Mouse (Mus musculus): ENCODE data around the gene Gfer. TPM values are rescaled to one million over a fixed set of nuclear protein-coding genes. Genes with fewer than 3 reads are reported as not detected.
"Not testable (repeated sequence)": the region's sequence is repeated elsewhere in the genome, so short reads cannot be mapped to it uniquely, and the experiment has no call there.

Gfer gene
- total and polyA plus RNA-seq, 3 experiments = 83.0 to 86.8 TPM; not detected in 1

- peak; percentile 95 for TF ChIP-seq HCFC1 (IDR thresholded peaks at IDR 0.05; ENCODE audit: low read depth, low read length)
- no peak for TF ChIP-seq ZC3H11A (IDR thresholded peaks at IDR 0.05; ENCODE audit: low read depth, low read length)
- TF ChIP-seq NELFE (IDR thresholded peaks at IDR 0.05; ENCODE audit: low read depth, low read length) = peak; percentile 100
- TF ChIP-seq MXI1 (IDR thresholded peaks at IDR 0.05; ENCODE audit: low read depth, low read length) = peak; percentile 91
- TF ChIP-seq RAD21 (IDR thresholded peaks at IDR 0.05; ENCODE audit: low read depth, low read length) = no peak
- TF ChIP-seq POLR2A (IDR thresholded peaks at IDR 0.05; ENCODE audit: control insufficient read depth in 1 of 2, insufficient read depth in 1 of 2, low read depth in 1 of 2, low read length in 2 of 2, poor library complexity in 1 of 2) = peak; percentile 77 to 98
- TF ChIP-seq SIN3A (IDR thresholded peaks at IDR 0.05; ENCODE audit: low read length) = peak; percentile 89
- TF ChIP-seq SMC3 (IDR thresholded peaks at IDR 0.05; ENCODE audit: low read depth, low read length) = no peak
- no peak for TF ChIP-seq E2F4 (IDR thresholded peaks at IDR 0.05; ENCODE audit: borderline replicate concordance, low read depth, low read length)
- no peak for TF ChIP-seq RCOR1 (IDR thresholded peaks at IDR 0.05; ENCODE audit: low read depth, low read length)
- no peak for TF ChIP-seq EP300 (IDR thresholded peaks at IDR 0.05; ENCODE audit: low read depth in 1 of 2, low read length in 2 of 2)
These were observed 23.7 kb upstream of the Gfer start (continued) for GRCm38 (mm10) chr17:24719494-24720222.

- H3K36me3 ChIP-seq (ENCODE audit: control insufficient read depth in 1 of 2, insufficient read depth in 2 of 2, low read length in 2 of 2) = peaks cover 5 to 10% of the 10 kb centered on the region in 2 experiments; a peak in 3 of 4 replicates
- H3K9me3 ChIP-seq (replicated peaks; ENCODE audit: insufficient read depth, low read length); H3K4me1 ChIP-seq (ENCODE audit: control insufficient read depth in 1 of 2, insufficient read depth in 2 of 2, low read length in 2 of 2); H3K27me3 ChIP-seq (ENCODE audit: control insufficient read depth in 1 of 2, insufficient read depth in 2 of 2, low read length in 2 of 2); DNase-seq (ENCODE audit: low read depth, low spot score): not testable (repeated sequence)
- H3K4me3 ChIP-seq (ENCODE audit: control insufficient read depth in 1 of 2, insufficient read depth in 1 of 2, low read depth in 2 of 2, low read length in 2 of 2) = peak overlapping the region; percentile 39 to 98
- TF ChIP-seq MYC (IDR thresholded peaks at IDR 0.05; ENCODE audit: low read depth, low read length) (peak; percentile 66; the same call in 1 of the 2 replicates), CHD1 (IDR thresholded peaks at IDR 0.05; ENCODE audit: low read depth, low read length) (peak; percentile 46; the same call in 1 of the 2 replicates)
- H3K79me2 ChIP-seq (ENCODE audit: control insufficient read depth, insufficient read depth, low read length, poor library complexity) = peaks cover 49% of the 10 kb centered on the region
- peak overlapping the region; percentile 6 for H3K27ac ChIP-seq (ENCODE audit: control insufficient read depth, low read depth, low read length)
- peak overlapping the region; percentile 98 for H3K9ac ChIP-seq (ENCODE audit: control insufficient read depth, low read depth, low read length, poor library complexity, severe bottlenecking)
These were observed 23.0 kb upstream of the Gfer start for GRCm38 (mm10) chr17:24718938-24719337.

- no peaks in the 10 kb centered on the region for H3K27me3 ChIP-seq (ENCODE audit: control insufficient read depth in 1 of 2, insufficient read depth in 2 of 2, low read length in 2 of 2)
- H3K27ac ChIP-seq (ENCODE audit: control insufficient read depth, low read depth, low read length) = peak within 1 kb of the TSS; percentile 6
- peak within 1 kb of the TSS; percentile 39 to 98 for H3K4me3 ChIP-seq (ENCODE audit: control insufficient read depth in 1 of 2, insufficient read depth in 1 of 2, low read depth in 2 of 2, low read length in 2 of 2)
- peaks cover 40% of the 10 kb centered on the region for H3K79me2 ChIP-seq (ENCODE audit: control insufficient read depth, insufficient read depth, low read length, poor library complexity)
- H3K9me3 ChIP-seq (replicated peaks; ENCODE audit: insufficient read depth, low read length) = no peaks in the 10 kb centered on the region
- peaks cover 0 to 7% of the 10 kb centered on the region in 2 experiments; a peak in 1 of 4 replicates for H3K4me1 ChIP-seq (ENCODE audit: control insufficient read depth in 1 of 2, insufficient read depth in 2 of 2, low read length in 2 of 2)
- H3K9ac ChIP-seq (ENCODE audit: control insufficient read depth, low read depth, low read length, poor library complexity, severe bottlenecking) = peak within 1 kb of the TSS; percentile 98
- TF ChIP-seq ZMIZ1 (IDR thresholded peaks at IDR 0.05; ENCODE audit: low read depth, low read length) = no peak
- no peak for TF ChIP-seq SMC3 (IDR thresholded peaks at IDR 0.05; ENCODE audit: low read depth, low read length)
- H3K36me3 ChIP-seq (ENCODE audit: control insufficient read depth in 1 of 2, insufficient read depth in 2 of 2, low read length in 2 of 2) = peaks cover 5 to 10% of the 10 kb centered on the region in 2 experiments; a peak in 3 of 4 replicates
- peak; percentile 31 for DNase-seq (ENCODE audit: low read depth, low spot score)
These were observed 22.0 kb upstream of the Gfer start, which contains the start of the genes Rnf151 and Rps2 for GRCm38 (mm10) chr17:24717943-24718342. TSS of gene Rnf151 (minus strand) at chr17:24718063. TSS of gene Rps2 (plus strand) at chr17:24718116.

Measured in MEL (cell line).